Mouse (Mus musculus) spleen, adult 12 weeks (tissue): ENCODE data around the gene Gm10964.

Experiments used
- DNase-seq: peaks from one replicate; pipeline ENCODE4 v3.0.0; 2022; ENCODE audit warnings: low spot score

Gm10964 gene

DNA sequence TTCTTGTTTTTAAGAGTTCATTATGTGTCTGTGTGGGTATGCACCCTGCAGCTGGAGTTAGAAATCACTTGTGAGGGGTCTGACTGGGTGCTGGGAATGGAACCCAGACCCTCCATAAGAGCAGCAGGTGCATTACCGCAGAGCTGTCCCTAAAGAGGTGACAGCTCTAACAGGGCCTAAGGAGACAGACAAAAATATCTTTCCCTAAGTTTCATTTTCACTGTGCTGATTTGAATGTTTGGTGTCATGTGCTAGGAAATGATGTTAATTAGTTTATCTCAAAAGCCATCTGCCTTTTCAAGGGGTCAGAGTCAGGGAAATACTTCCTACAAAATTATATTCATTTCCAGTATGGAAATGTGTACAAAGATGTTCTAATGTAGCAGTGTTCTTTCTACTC lies at the start of gene Gm10964:
TSS of gene Gm10964 (plus strand) at position 38 of the 400 bp plus-strand sequence.
- no peak for DNase-seq

DNA sequence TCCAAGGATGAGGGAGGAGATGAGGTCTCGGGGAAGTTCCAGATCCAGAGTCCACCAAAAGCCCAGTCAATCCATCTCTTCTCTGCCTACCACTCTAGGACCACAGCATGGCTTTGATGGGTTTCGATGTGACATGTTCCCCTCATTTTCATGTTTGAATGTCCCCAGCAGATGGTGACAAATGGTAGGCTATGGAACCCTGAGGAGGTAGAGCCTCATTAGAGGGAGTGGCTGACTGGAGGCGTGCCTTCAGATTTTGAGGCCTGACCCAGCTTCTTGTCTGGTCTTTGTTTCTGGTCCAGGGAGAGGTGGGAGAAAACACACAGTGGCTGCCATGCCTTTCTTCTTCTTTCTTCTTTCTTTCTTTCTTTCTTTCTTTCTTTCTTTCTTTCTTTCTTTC lies 48.7 kb upstream of the Gm10964 start:
- no peak for DNase-seq

DNA sequence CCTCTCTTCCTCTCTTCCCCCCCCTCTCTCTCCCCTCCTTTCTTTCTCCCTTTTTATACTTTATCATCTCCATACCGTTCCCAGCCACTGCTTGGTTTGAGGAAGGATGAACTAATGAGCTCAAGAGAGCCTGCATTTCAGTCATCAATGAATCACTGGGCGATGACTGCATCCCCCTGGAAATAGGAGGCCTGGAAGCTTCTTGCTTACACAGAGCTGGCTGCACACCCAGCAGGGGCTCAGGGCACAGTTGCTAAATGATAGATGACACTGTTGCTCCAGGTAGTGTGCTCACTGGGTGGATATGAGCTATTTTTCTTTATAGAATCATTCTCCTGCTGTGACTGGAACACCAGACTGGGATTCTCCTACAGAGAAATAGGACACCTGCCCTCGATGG lies 43.6 kb upstream of the Gm10964 start:
- DNase-seq: no peak

DNA sequence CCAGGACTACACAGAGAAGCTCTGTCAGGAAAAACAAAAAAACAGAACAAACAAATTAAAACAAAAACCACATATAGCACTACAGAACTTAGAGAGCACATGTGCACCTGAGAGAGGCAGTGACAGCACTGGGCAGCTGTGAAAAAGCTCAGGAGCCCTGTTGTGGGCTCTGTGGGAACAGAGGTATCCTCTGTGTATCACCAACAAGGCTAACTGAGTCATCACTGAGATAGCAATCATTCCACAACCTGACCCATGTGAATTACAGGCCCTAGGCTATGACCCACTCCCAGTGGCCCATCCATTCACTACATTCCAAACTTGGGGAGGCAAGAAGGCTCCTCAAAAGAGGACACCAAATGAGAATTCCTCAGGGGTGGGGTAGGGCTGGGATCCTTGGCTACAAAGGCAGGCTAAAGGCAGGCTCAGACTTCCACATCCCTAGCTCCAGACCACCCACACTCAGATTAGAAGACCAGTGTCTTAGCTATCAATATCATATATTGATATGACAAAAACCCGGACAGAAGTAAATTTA lies 42.7 kb upstream of the Gm10964 start:
- DNase-seq: no peak

DNA sequence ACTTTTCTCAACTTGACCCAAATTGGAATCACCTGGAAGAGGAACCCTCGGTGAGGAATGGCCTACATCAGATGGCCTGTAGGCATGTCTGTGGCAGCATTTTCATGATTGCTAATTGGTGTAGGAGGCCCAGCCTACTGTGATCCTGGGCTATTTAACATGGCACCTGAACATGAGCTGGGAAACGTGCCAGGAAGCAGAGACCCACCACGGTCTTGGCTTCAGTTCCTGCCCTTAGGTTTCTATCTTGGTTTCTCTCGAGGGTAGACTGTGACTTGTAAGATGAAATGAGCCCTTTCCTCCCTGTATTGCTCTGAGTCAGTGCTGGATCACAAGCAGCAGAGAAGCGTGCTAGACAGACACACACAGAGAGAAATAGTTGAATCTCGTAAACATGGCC lies 34.5 kb upstream of the Gm10964 start:
- no peak for DNase-seq

DNA sequence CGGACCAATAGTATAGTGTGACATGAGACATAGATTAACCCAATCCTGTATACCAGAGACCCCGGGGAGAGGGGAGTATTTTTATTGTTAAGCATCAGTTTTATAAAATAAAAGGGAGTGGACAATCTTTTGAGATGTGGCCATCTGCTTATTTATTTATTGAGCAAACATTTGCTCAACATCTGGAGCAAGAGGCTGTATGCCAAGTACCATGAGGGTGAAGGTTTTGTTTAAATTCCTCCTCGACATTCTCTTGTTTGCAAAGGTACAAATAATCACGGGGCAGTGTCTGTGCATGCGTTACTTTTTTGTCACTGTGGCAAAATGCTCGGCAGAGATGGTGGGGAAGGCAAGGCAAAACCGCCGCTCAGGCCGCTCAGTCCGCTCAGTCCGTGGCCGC lies 33.7 kb upstream of the Gm10964 start:
- no peak for DNase-seq

DNA sequence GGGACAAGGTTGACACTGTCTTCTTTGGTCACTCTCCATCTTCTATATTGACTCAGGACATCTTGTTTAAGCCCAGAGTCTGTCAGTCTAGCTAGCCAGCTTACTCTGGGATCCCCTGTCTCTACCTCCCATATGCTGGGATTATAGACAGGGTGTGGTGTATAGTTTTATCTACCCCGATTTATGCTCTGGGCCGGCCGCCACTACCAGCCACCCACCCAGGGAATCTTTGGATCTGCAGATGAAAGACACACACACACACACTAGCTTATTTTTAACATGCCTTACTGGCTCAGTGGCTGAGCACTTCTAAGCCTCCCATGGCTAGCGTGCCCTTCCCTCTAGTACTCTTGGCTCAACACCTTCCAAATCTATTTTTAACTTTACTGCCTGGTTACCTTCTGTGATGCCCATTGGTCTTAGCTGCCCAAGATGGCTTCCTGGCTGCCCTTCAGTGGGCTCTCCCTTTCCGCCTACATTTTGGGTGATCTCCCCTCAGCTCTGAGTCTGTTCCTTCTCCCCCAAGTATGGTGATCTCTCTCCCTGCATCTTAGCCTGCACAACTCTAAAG lies 29.6 kb upstream of the Gm10964 start:
- no peak for DNase-seq

DNA sequence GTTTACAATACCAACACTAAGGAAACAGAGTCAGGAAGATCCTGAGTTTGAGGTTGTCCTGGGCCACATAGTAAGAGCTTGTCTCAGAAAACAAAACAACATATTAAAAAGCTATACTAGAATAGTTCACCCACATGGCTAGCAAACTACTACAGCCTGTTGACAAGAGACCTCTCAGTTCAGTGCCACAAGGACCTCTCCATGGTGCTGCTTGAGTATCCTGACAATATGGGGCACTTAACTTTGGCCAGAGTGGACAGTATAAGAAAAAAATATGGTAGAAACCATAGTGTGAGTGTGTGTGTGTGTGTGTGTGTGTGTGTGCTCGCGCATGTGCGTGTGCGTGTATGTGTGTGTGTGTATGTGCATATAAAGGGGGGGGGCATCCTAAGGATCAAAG lies 27.0 kb upstream of the Gm10964 start:
- no peak for DNase-seq

DNA sequence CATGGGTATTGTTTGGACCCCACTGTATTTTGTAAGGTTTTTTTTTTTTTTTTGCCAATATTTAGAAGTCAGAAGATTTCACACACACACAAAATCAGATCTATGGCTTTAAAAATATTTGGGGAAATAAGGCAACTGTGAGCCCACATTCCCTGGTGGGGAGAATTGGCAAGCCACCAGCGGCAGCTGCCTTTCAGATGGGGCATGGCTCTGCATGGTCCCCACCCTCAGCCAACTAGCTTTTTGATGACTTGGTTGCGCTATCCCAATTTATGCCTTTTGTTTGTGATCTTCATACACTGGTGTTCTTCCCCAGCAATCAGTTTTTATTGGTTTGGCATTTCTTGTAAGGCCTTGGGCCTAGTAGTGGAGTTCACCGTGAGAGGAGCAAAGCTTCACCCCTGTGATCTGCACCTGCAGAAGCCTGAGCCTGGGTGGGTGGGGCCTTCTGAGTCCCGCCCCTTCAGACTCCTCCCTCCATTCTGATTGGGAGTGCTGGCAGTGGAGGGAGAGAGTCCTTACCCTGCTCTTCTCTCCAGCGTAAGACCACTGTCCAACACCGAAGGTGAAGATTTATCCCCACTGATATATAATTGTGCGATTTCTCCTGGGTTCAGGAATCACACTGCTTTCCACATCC lies 24.8 kb upstream of the Gm10964 start:
- no peak for DNase-seq

DNA sequence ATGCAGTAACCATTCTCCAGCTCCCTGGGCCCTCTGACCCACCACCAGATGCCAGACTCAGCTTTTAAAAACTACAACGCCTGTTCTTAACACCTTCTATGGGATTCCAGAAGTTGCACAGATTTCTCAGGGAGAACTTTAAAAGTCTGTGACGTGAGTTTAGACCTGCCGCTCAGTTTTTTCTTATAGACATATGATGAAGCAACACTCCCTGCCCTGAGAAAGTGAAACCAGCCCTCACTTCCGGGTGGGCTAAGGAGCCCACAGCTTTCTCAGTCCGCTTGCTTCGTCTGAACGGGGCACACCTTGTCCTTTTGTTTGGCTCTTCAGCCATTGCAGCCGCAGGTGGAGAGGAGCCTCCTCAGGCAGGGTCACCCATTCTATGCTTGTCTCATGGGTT lies 24.2 kb upstream of the Gm10964 start:
- DNase-seq: no peak

DNA sequence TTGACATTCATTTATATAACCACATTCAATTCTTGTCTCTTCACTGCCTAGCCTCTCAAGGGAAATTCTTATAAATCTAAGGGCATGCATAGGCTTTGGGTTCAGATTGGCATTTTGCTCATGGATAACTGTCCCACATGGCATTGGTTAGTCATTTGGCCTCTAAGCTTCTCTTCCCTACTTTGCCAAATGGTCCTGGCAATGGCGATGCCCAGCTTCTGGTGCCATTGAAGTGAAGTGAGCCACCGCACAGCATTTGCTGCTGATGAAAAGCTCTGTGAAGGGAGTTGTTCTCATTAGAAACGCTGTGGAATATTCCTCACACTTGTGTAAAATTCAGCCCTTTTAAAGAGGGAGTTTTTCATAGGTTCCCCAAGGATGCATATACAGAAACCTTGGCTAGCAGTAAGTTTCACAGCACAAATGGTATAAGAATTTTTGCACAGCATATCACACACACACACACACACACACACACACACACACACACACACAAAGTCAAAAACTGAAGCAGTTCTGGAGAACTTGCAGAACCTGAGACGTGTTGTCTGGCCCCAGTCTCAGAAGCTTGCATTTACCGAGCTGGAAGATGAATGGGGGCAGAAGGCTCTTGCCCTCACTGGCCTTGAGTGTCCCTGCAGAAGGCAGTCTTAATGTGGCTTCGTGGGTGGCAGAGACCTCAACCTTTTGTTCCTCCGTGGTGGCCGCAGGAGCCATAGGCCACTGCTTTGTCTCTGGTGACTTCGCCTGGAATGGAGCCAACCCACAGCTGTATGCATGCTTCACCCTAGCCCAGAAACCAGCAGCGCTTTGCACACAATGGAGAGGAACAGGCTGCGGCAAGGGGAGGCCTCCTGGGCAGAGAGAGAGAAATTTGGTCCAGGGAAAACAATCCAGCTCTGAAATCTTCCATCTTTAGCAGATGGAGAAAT lies 23.1 kb upstream of the Gm10964 start:
- no peak for DNase-seq

DNA sequence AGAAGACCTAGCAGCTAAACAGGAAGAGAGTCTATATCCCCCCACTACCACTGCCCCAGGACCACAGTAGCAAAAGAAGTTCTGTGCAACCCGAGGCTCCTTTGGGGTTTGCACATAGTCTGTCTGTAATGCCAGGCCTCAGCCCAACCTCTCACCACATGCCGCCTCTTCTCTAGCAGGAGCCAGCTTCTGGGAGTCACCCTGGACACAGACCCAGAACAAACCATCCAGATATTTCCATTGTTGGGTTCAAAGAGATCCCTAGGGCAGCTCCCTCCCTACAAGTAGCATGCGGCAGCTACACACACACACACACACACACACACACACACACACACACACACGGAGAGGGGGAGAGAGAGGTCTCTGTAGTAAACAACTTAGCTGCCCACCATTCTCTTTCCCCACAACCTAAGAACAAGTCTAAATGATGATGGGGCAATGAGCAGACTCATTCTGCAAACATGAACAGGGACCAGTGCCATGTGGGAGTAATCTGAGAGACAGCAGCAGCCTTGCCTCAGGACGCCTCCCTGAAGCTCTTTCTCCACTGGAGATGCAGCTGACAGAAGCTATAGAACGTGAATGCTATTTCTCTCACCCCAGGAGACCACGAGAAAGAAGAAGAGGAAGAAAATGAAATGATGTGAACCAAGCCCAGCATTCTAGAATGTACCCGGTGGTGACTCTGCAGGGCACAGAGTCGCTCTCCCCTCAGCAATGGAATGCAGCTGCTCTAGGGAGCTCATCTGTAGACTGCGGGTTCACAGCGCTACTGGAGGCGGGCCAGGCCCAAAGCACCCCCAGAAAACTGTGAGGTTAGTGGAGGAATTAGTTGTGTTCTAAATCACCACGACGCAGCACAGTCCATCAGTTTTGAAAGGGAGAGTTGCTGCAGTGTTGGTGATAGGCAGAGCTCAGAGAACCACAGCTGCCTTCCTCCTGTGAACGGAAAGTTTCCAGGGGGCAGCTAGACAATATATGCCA lies 22.1 kb upstream of the Gm10964 start:
- DNase-seq: no peak

DNA sequence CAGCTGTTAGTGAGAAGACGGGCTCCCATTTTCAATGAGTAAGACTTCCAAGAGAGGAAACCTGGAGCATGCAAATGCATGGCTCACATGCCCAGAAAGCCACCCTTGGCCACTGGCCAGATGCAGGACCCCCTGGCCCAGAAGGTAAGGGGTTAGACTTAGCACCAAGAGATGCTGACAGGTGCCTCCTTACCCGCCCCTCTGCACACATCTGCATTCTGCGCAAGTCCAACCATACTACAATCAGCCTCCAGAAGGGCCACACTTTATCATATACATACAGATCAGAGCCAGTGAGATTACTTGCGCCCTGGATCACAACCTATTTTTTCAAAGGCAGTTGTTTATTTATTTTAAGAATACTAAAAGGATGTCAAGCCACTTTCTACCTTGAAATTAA lies 20.4 kb upstream of the Gm10964 start:
- no peak for DNase-seq

DNA sequence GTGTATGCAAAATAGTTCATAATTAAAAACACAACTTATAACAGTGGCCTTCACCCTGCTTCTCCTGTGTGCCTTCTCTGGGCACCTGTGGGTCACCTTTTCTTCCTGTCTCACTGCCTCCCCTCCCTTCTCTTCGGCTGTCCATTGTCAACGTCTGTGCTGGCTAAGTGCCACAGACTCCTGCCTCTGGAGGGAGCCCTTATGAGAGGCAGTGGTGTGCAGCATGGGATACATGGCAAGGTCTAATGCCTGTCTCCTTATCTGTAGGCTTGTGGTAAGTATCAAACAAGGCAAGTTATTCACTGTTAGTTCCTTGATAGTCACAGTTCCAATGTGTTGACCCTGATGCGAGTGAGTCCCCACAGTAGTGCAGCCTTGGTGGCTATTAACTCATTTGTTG lies 15.0 kb upstream of the Gm10964 start:
- no peak for DNase-seq

DNA sequence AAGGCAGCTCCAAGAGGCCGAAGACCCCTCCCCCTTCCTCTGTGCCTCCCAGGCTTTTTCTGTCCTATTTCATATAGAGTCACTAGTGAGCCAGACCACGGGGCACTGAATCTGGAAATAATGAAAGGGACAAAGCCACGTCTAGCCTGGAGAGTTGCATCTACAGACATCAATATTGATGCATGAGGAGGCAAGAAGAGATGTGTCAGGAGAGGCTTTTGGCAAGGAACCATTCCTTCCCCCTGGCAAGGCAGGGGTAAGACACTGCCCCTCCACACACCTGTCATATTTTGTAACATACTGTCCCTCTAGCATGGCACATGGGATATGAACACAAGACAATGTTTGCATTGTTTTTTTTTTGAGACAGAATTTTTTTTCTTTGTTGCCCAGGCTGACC lies 12.5 kb upstream of the Gm10964 start:
- DNase-seq: no peak

DNA sequence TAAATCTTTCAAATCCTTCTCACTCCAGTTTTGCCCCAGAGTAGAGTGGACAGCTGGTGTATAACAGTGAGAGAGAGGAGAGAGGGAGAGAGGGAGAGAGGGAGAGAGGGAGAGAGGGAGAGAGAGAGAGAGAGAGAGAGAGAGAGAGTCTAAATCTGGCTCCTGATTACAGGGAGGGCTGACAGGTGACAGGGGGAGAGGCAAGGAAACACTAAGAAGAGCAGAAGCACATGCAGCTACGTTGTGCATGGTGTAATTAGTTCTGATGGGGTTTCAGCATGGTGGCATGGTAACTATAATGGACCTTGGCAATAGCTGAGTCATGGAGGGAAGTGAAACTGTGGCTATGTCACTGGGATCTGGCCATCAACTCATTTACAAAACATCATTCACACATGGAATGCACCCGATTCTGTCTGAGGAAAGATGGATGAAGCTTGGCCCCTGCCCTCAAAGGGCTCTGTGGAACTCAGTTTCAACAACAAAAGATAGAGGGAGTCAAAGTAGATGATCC lies 11.3 kb upstream of the Gm10964 start:
- DNase-seq: no peak

DNA sequence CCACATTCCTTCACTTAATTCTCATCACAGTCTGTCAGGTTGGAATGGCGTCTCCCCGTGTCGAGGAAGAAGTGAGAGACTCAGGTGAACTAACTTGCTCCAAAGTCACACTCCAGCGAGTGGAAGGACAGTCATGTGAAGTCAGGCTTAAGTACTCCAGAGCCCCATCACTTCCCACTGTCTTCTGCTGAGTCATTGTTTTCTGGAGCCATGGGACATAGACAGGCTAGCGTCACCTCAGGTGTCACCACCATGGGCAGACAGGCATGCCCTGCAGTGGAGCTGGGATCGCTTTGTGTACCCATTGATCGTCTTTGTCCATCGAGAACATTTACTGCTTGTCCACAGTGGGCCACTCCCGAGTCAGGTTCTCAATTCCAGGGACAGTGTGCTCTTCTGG lies 9.3 kb upstream of the Gm10964 start:
- no peak for DNase-seq

DNA sequence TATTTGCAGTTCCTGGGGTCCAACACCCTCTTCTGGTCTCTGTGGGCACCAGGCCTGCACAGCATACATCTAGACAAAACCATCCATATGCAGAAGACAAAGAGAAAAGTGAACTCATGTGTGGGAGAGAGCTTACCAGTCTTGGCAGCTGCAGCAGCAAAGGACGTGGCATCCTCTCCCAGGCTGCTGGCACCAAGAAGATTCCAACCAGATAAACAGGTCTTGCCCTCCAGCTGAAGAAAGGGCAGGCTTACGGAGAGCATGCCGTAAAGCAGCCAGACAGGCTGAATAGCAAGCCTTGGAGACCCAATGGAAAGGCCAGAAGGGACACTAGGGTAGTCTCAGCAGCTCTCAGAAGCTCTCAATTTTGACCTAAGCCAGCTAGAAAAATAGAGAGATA lies 7.0 kb upstream of the Gm10964 start:
- DNase-seq: no peak

DNA sequence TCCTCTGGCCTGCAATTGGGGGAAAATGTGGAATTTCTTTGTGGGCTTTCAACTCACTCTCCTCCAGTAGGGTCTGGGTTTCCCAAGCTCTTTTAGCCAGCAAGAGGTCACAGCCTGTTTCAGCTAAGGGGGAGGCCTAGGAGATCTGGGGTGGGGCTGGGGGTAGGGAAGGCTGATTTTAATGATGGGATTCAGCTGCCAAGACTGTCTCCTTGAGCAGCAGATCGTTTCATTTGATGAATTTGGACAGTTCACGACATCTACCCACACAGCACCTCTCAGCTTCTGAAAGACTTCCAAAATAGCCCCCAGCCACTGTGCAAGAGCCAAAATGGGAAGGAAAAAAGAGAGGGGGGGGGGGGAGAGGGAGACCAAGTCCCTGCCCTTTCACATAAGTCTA lies 6.0 kb upstream of the Gm10964 start:
- no peak for DNase-seq

DNA sequence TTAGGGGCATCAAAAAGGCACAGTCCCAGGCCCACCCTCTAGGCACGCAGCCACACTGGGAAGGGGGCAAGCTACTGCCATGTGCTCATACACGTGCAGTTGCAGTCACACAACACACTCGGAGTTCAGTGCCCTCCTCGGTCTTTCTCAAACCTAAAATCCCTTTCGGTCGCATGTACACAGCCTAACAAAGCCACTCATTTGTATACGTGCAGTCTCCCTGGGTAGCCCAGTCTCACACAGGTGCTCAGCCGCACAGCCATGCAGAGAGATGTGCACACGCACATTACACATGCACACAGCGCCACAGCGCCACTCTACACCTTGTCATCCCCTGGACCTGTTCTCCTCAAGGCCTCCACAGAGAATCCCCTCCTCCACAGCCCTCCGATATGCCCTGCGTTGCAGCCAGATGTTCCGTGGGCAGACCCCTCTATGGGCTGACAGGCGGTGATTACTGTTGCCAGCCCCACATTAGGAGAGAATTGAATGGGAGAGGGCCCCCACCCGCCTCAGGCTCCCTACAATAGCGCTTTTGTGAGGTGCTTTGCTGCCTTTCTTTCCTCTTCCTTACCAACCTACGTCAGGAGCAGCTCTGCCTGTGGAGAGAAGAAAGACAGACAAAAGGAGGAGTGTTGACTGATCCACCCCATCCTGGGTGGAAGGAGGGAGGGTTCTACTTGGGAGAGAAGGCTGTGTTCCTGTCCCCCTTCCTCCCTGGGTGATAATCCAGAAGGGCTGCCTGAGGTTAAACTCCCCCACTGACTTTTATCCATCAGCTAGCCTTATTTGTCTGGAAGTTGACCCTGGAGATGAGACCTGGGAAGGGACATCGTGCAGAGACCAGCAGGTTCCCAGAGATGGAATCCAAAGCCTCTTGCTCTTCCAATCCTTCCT lies 5.1 kb upstream of the Gm10964 start:
- DNase-seq: no peak
